Mouse (Mus musculus): ENCODE data around the gene Efcab7. TPM values are rescaled to one million over a fixed set of nuclear protein-coding genes. Genes with fewer than 3 reads are reported as not detected.
A peak's percentile ranks its signal among the peaks of the same experiment; 100 is the strongest.

The Efcab7 gene
- polyA plus RNA-seq, 1 experiment: 3.8 TPM

GRCm38 (mm10) chr4:99931807-99932206, 102.8 kb downstream of the Efcab7 start:
- no peak for DNase-seq

GRCm38 (mm10) chr4:99934859-99935258, 105.9 kb downstream of the Efcab7 start:
- no peaks in the 10 kb centered on the region for H3K27me3 ChIP-seq (ENCODE audit: control insufficient read depth, insufficient read depth, low read length)
- H3K4me1 ChIP-seq (ENCODE audit: control insufficient read depth, insufficient read depth, low read length): peaks cover 17% of the 10 kb centered on the region
- peak in 1 of 2 experiments; percentile 36 for DNase-seq
- H3K4me3 ChIP-seq (replicated peaks; ENCODE audit: insufficient read depth, low read depth, low read length): no peak overlapping the region
- TF ChIP-seq POLR2A (IDR thresholded peaks at IDR 0.05; ENCODE audit: borderline replicate concordance, insufficient read depth, low read length) (no peak), CTCF (IDR thresholded peaks at IDR 0.05; ENCODE audit: borderline replicate concordance, insufficient read depth, low read depth, low read length) (no peak)
- WGBS: 67% methylated on average over 7 of the region's 7 CpGs
- no peak overlapping the region for H3K27ac ChIP-seq (ENCODE audit: insufficient read depth, low read length)

More at GRCm38 (mm10) chr4:99931807-99932206, 102.8 kb downstream of the Efcab7 start:
- WGBS: 81% methylated on average over 4 of the region's 4 CpGs
- Histone ChIP-seq H3K27ac (ENCODE audit: insufficient read depth, low read length) (no peak overlapping the region), H3K4me3 (replicated peaks; ENCODE audit: insufficient read depth, low read depth, low read length) (no peak overlapping the region), H3K27me3 (ENCODE audit: control insufficient read depth, insufficient read depth, low read length) (no peaks in the 10 kb centered on the region), H3K4me1 (ENCODE audit: control insufficient read depth, insufficient read depth, low read length) (peaks cover 17% of the 10 kb centered on the region)
- no peak for TF ChIP-seq POLR2A (IDR thresholded peaks at IDR 0.05; ENCODE audit: borderline replicate concordance, insufficient read depth, low read length)
- no peak for TF ChIP-seq CTCF (IDR thresholded peaks at IDR 0.05; ENCODE audit: borderline replicate concordance, insufficient read depth, low read depth, low read length)

DNA sequence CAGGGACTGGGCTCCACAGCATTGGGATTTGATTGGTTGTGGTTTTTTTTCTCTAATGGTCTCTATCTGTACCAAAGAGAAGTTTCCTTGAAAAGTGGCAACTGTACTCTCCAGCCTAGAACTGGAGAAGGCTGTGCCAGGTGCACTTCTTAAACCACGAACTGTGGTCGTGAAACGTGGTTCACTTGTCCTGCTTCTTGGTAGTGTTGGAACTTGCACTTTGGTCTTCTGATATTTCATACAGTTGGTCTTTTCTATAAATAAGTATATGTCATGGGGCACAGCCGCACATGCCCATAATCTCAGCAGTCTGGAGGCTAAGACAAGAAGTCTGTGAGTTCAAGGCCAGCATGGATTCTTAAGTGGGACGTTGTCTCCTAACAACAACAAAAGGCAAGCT, 107.3 kb downstream of the Efcab7 start:
- TF ChIP-seq POLR2A (IDR thresholded peaks at IDR 0.05; ENCODE audit: borderline replicate concordance, insufficient read depth, low read length) (no peak), CTCF (IDR thresholded peaks at IDR 0.05; ENCODE audit: borderline replicate concordance, insufficient read depth, low read depth, low read length) (no peak)

DNA sequence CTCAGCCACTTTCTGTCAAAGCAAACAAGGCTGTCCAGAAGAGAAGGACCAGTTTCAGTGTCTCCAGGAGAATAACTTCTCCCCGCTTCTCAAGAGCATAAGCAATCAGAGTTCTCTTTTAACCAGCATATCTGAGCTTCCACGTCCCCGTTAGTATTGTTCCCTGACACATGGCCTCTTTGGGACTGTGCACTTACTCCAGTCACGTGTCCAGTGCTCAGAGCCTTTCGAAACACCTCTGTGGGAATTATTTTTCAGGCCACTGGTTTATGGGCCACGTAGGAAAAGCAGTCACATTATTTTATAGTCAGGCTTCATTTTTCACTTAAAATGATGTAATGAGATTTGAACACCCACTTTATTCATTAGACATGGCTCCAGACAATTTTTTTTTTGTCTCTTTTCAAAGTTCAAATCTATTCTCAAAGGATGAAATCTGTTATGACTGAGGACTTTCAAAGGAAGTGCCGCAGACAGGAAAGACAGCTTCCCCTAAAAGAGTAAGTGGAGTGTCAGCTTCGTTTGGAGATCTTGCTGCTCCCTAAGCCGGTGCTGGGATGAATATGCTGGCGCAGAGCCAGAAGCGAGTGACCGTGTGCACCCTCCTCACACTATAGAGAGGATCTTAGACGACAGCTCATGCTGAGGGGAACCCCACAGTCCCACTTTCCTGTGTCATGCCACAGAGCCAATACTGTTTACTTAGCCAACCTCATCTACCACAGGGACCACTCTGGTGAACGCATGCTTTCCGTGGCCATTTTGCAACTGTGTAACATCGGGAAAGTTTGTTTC, 110.9 kb downstream of the Efcab7 start:
- Histone ChIP-seq H3K27ac (ENCODE audit: insufficient read depth, low read length) (no peak overlapping the region), H3K4me1 (ENCODE audit: control insufficient read depth, insufficient read depth, low read length) (no peaks in the 10 kb centered on the region; the same call in none of the 2 replicates), H3K27me3 (ENCODE audit: control insufficient read depth, insufficient read depth, low read length) (no peaks in the 10 kb centered on the region), H3K4me3 (replicated peaks; ENCODE audit: insufficient read depth, low read depth, low read length) (no peak overlapping the region)
- DNase-seq: no peak
- no peak for TF ChIP-seq POLR2A (IDR thresholded peaks at IDR 0.05; ENCODE audit: borderline replicate concordance, insufficient read depth, low read length)
- no peak for TF ChIP-seq CTCF (IDR thresholded peaks at IDR 0.05; ENCODE audit: borderline replicate concordance, insufficient read depth, low read depth, low read length)
- WGBS: 41% methylated on average over 16 of the region's 16 CpGs

More for the DNA sequence above, 107.3 kb downstream of the Efcab7 start:
- Histone ChIP-seq H3K4me3 (replicated peaks; ENCODE audit: insufficient read depth, low read depth, low read length) (no peak overlapping the region), H3K27me3 (ENCODE audit: control insufficient read depth, insufficient read depth, low read length) (no peaks in the 10 kb centered on the region), H3K27ac (ENCODE audit: insufficient read depth, low read length) (no peak overlapping the region), H3K4me1 (ENCODE audit: control insufficient read depth, insufficient read depth, low read length) (peaks cover 11% of the 10 kb centered on the region)
- 88% methylated on average over 5 of the region's 5 CpGs for WGBS
- no peak for DNase-seq

DNA sequence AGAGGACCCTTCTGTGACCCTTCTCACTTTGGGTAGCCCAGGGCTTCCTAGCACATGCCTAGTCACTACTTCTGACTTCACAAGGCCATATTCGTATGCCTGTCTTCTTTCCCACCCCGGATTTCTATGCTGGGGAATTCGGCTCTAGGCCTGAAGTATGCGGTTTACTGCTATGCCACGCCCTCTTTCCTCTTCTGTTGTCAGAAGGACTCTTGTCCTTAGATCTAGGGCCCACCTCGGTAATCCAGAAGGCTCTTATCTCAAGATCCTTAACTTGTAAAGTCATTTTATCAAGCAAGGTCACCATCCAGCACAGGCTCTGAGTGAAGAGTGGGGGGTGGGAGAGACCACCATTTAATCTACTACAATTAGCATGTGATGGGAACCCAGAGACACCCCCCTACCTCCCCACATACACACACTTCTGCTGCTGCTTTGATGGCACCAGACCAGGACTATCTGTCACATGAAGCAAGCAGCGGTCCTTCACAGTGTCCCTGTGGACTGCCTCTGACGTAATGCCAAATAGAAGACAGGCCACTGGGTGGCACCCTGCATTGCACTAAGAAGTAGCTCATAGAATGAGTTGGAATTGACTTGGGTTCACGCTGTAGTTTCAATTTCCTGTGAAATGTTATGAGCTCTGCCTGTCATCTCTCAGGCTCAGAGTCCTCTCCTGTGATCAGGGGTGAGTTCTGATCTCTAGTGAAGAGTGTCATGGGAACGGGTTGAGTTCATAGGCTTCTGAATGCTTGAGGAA, 112.8 kb downstream of the Efcab7 start:
- peak; percentile 26; the same call in 1 of the 2 replicates for TF ChIP-seq CTCF (IDR thresholded peaks at IDR 0.05; ENCODE audit: borderline replicate concordance, insufficient read depth, low read depth, low read length)
- TF ChIP-seq POLR2A (IDR thresholded peaks at IDR 0.05; ENCODE audit: borderline replicate concordance, insufficient read depth, low read length): no peak
- Histone ChIP-seq H3K4me3 (replicated peaks; ENCODE audit: insufficient read depth, low read depth, low read length) (no peak overlapping the region), H3K4me1 (ENCODE audit: control insufficient read depth, insufficient read depth, low read length) (no peaks in the 10 kb centered on the region; the same call in none of the 2 replicates), H3K27ac (ENCODE audit: insufficient read depth, low read length) (no peak overlapping the region), H3K27me3 (ENCODE audit: control insufficient read depth, insufficient read depth, low read length) (no peaks in the 10 kb centered on the region)
- 68% methylated on average over 10 of the region's 10 CpGs for WGBS
- DNase-seq: peak in 1 of 2 experiments; percentile 24

DNA sequence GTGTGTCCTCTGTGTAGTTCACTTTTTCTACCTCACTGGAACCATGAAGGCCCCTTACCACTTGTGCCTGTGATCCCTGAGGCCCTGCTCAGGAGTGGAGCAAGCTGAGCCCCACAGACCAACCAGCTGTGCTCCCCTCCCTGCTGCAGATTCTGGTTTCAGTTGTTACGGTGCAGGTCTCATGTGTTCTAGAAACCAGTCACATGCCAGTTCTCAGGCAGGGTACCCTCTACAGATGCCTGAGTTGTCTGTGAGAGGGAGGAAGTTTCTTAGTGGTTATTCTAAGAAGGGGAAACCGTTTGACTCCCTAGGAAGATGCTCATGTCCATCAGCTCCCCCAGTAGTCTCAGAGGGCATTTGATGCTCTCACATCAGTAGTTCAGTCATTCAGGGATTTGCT, 115.6 kb downstream of the Efcab7 start:
- no peak overlapping the region for H3K27ac ChIP-seq (ENCODE audit: insufficient read depth, low read length)
- DNase-seq: no peak
- H3K4me3 ChIP-seq (replicated peaks; ENCODE audit: insufficient read depth, low read depth, low read length): no peak overlapping the region
- TF ChIP-seq CTCF (IDR thresholded peaks at IDR 0.05; ENCODE audit: borderline replicate concordance, insufficient read depth, low read depth, low read length): no peak
- TF ChIP-seq POLR2A (IDR thresholded peaks at IDR 0.05; ENCODE audit: borderline replicate concordance, insufficient read depth, low read length): no peak
- no peaks in the 10 kb centered on the region for H3K27me3 ChIP-seq (ENCODE audit: control insufficient read depth, insufficient read depth, low read length)
- WGBS: 79% methylated on average over 2 of the region's 2 CpGs
- H3K4me1 ChIP-seq (ENCODE audit: control insufficient read depth, insufficient read depth, low read length): no peaks in the 10 kb centered on the region; the same call in none of the 2 replicates

- Histone ChIP-seq H3K4me1 (ENCODE audit: control insufficient read depth, insufficient read depth, low read length) (no peaks in the 10 kb centered on the region; the same call in none of the 2 replicates), H3K27ac (ENCODE audit: insufficient read depth, low read length) (no peak overlapping the region), H3K27me3 (ENCODE audit: control insufficient read depth, insufficient read depth, low read length) (no peaks in the 10 kb centered on the region), H3K4me3 (replicated peaks; ENCODE audit: insufficient read depth, low read depth, low read length) (no peak overlapping the region)
- TF ChIP-seq POLR2A (IDR thresholded peaks at IDR 0.05; ENCODE audit: borderline replicate concordance, insufficient read depth, low read length) (no peak), CTCF (IDR thresholded peaks at IDR 0.05; ENCODE audit: borderline replicate concordance, insufficient read depth, low read depth, low read length) (no peak)
- WGBS: 86% methylated on average over 7 of the region's 7 CpGs
- DNase-seq: no peak
These were observed 116.0 kb downstream of the Efcab7 start for GRCm38 (mm10) chr4:99945011-99945410.

Data from cerebellum, adult 2 months (tissue).